Mouse (Mus musculus): ENCODE measurements around the gene Pam. TPM values are rescaled to one million over a fixed set of nuclear protein-coding genes. Genes with fewer than 3 reads are reported as not detected.

Gene Pam
- polyA plus RNA-seq, 1 experiment: 35.4 TPM

GRCm38 (mm10) chr1:98048218-98048801 is 47.1 kb downstream of the Pam start:
- no peak for DNase-seq
- H3K27me3 ChIP-seq (ENCODE audit: control insufficient read depth, insufficient read depth, low read length): no peaks in the 10 kb centered on the region
- 38% methylated on average over 5 of the region's 5 CpGs for WGBS
- no peak for TF ChIP-seq POLR2A (IDR thresholded peaks at IDR 0.05; ENCODE audit: borderline replicate concordance, insufficient read depth, low read length)
- no peak overlapping the region for H3K4me3 ChIP-seq (replicated peaks; ENCODE audit: insufficient read depth, low read depth, low read length)
- no peaks in the 10 kb centered on the region for H3K4me1 ChIP-seq (ENCODE audit: control insufficient read depth, insufficient read depth, low read length)
- H3K27ac ChIP-seq (ENCODE audit: insufficient read depth, low read length): no peak overlapping the region

- 31% methylated on average over 10 of the region's 10 CpGs for WGBS
- Histone ChIP-seq H3K27me3 (ENCODE audit: control insufficient read depth, insufficient read depth, low read length) (no peaks in the 10 kb centered on the region), H3K27ac (ENCODE audit: insufficient read depth, low read length) (no peak overlapping the region), H3K4me1 (ENCODE audit: control insufficient read depth, insufficient read depth, low read length) (no peaks in the 10 kb centered on the region), H3K4me3 (replicated peaks; ENCODE audit: insufficient read depth, low read depth, low read length) (no peak overlapping the region)
- DNase-seq: no peak
- TF ChIP-seq POLR2A (IDR thresholded peaks at IDR 0.05; ENCODE audit: borderline replicate concordance, insufficient read depth, low read length) (no peak), CTCF (IDR thresholded peaks at IDR 0.05; ENCODE audit: borderline replicate concordance, insufficient read depth, low read depth, low read length) (no peak)
Observed at GRCm38 (mm10) chr1:98047284-98048217, 47.9 kb downstream of the Pam start.

- no peaks in the 10 kb centered on the region for H3K4me1 ChIP-seq (ENCODE audit: control insufficient read depth, insufficient read depth, low read length)
- TF ChIP-seq CTCF (IDR thresholded peaks at IDR 0.05; ENCODE audit: borderline replicate concordance, insufficient read depth, low read depth, low read length) (no peak), POLR2A (IDR thresholded peaks at IDR 0.05; ENCODE audit: borderline replicate concordance, insufficient read depth, low read length) (no peak)
- no peak overlapping the region for H3K27ac ChIP-seq (ENCODE audit: insufficient read depth, low read length)
- no peak overlapping the region for H3K4me3 ChIP-seq (replicated peaks; ENCODE audit: insufficient read depth, low read depth, low read length)
- H3K27me3 ChIP-seq (ENCODE audit: control insufficient read depth, insufficient read depth, low read length): no peaks in the 10 kb centered on the region
- WGBS: 56% methylated on average over 2 of the region's 2 CpGs
- DNase-seq: no peak
Observed at GRCm38 (mm10) chr1:98042425-98042824, 53.0 kb downstream of the Pam start.

GRCm38 (mm10) chr1:98038252-98038651 is 57.2 kb downstream of the Pam start:
- no peak for TF ChIP-seq CTCF (IDR thresholded peaks at IDR 0.05; ENCODE audit: borderline replicate concordance, insufficient read depth, low read depth, low read length)
- TF ChIP-seq POLR2A (IDR thresholded peaks at IDR 0.05; ENCODE audit: borderline replicate concordance, insufficient read depth, low read length): no peak
- Histone ChIP-seq H3K27ac (ENCODE audit: insufficient read depth, low read length) (no peak overlapping the region), H3K4me3 (replicated peaks; ENCODE audit: insufficient read depth, low read depth, low read length) (no peak overlapping the region), H3K4me1 (ENCODE audit: control insufficient read depth, insufficient read depth, low read length) (no peaks in the 10 kb centered on the region), H3K27me3 (ENCODE audit: control insufficient read depth, insufficient read depth, low read length) (no peaks in the 10 kb centered on the region; the same call in 1 of the 2 replicates)
- 83% methylated on average over 3 of the region's 3 CpGs for WGBS
- DNase-seq: no peak

- Histone ChIP-seq H3K27ac (ENCODE audit: insufficient read depth, low read length) (no peak overlapping the region), H3K4me3 (replicated peaks; ENCODE audit: insufficient read depth, low read depth, low read length) (no peak overlapping the region), H3K4me1 (ENCODE audit: control insufficient read depth, insufficient read depth, low read length) (no peaks in the 10 kb centered on the region), H3K27me3 (ENCODE audit: control insufficient read depth, insufficient read depth, low read length) (no peaks in the 10 kb centered on the region; the same call in 1 of the 2 replicates)
- WGBS: 91% methylated on average over 2 of the region's 2 CpGs
- TF ChIP-seq CTCF (IDR thresholded peaks at IDR 0.05; ENCODE audit: borderline replicate concordance, insufficient read depth, low read depth, low read length): no peak
- TF ChIP-seq POLR2A (IDR thresholded peaks at IDR 0.05; ENCODE audit: borderline replicate concordance, insufficient read depth, low read length): no peak
- DNase-seq: no peak
Observed at GRCm38 (mm10) chr1:98035736-98036135, 59.7 kb downstream of the Pam start.

GRCm38 (mm10) chr1:98031802-98032201 is 63.6 kb downstream of the Pam start:
- Histone ChIP-seq H3K4me1 (ENCODE audit: control insufficient read depth, insufficient read depth, low read length) (no peaks in the 10 kb centered on the region), H3K27ac (ENCODE audit: insufficient read depth, low read length) (no peak overlapping the region), H3K4me3 (replicated peaks; ENCODE audit: insufficient read depth, low read depth, low read length) (no peak overlapping the region), H3K27me3 (ENCODE audit: control insufficient read depth, insufficient read depth, low read length) (no peaks in the 10 kb centered on the region; the same call in 1 of the 2 replicates)
- peak; percentile 13 to 33 for DNase-seq
- WGBS: 52% methylated on average over 8 of the region's 8 CpGs
- TF ChIP-seq POLR2A (IDR thresholded peaks at IDR 0.05; ENCODE audit: borderline replicate concordance, insufficient read depth, low read length) (no peak), CTCF (IDR thresholded peaks at IDR 0.05; ENCODE audit: borderline replicate concordance, insufficient read depth, low read depth, low read length) (no peak)

- 97% methylated on average over 5 of the region's 5 CpGs for WGBS
- DNase-seq: no peak
- Histone ChIP-seq H3K4me3 (replicated peaks; ENCODE audit: insufficient read depth, low read depth, low read length) (no peak overlapping the region), H3K27ac (ENCODE audit: insufficient read depth, low read length) (no peak overlapping the region), H3K4me1 (ENCODE audit: control insufficient read depth, insufficient read depth, low read length) (no peaks in the 10 kb centered on the region), H3K27me3 (ENCODE audit: control insufficient read depth, insufficient read depth, low read length) (no peaks in the 10 kb centered on the region; the same call in 1 of the 2 replicates)
- no peak for TF ChIP-seq POLR2A (IDR thresholded peaks at IDR 0.05; ENCODE audit: borderline replicate concordance, insufficient read depth, low read length)
Observed at GRCm38 (mm10) chr1:98029025-98029424, 66.4 kb downstream of the Pam start.

- WGBS: 96% methylated on average over 5 of the region's 5 CpGs
- H3K27ac ChIP-seq (ENCODE audit: insufficient read depth, low read length): no peak overlapping the region
Observed at GRCm38 (mm10) chr1:98028468-98028867, 67.0 kb downstream of the Pam start.

More at GRCm38 (mm10) chr1:98028468-98028867, 67.0 kb downstream of the Pam start:
- TF ChIP-seq CTCF (IDR thresholded peaks at IDR 0.05; ENCODE audit: borderline replicate concordance, insufficient read depth, low read depth, low read length) (no peak), POLR2A (IDR thresholded peaks at IDR 0.05; ENCODE audit: borderline replicate concordance, insufficient read depth, low read length) (no peak)
- H3K4me3 ChIP-seq (replicated peaks; ENCODE audit: insufficient read depth, low read depth, low read length): no peak overlapping the region
- H3K4me1 ChIP-seq (ENCODE audit: control insufficient read depth, insufficient read depth, low read length): no peaks in the 10 kb centered on the region
- no peak for DNase-seq
- no peaks in the 10 kb centered on the region; the same call in 1 of the 2 replicates for H3K27me3 ChIP-seq (ENCODE audit: control insufficient read depth, insufficient read depth, low read length)

Data from cerebellum, adult 2 months (tissue).